Mouse (Mus musculus): Measurements from ENCODE around the gene Alpk1. TPM values are rescaled to one million over a fixed set of nuclear protein-coding genes. Genes with fewer than 3 reads are reported as not detected.

The Alpk1 gene
- polyA plus RNA-seq, 1 experiment from 2014 or later: 0.85 TPM

DNA sequence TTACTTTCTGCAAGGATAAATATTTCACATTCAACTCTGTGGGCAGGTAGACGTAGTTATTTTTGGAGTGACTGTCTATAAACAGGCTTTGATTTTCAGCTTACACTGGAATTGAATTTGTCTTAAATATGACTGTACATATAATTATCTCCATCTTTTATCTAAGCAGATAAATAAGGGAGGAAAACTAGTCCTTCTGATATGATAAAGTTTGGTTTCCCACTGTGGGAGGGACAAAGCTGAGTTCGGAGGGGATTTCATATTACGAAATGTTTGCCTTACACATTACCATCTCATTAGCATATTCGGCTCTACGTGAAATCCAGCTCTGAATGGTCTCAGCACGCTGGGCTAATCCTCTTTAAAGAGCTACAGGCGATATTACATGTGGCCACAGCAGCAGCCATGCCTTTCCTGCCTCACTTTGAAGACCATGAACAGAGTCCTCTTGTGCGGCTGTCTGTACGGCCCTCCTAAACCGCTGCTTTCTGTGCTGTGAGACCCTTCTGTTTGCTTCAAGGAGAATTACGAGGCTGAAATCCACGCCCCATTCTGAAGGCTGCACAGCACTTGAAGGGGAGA is 30.3 kb downstream of the Alpk1 start:
- 28% methylated on average over 12 of the region's 12 CpGs for WGBS
- Histone ChIP-seq H3K9ac (ENCODE audit: low read depth, low read length) (no peak overlapping the region), H3K27me3 (replicated peaks; ENCODE audit: control insufficient read depth, insufficient read depth, low read length) (no peaks in the 10 kb centered on the region; the same call in 1 of the 2 replicates), H3K4me2 (replicated peaks; ENCODE audit: low read depth) (no peak overlapping the region), H3K4me3 (ENCODE audit: low read depth, low read length) (no peak overlapping the region), H3K36me3 (ENCODE audit: control insufficient read depth, insufficient read depth) (no peaks in the 10 kb centered on the region), H3K27ac (ENCODE audit: low read depth, low read length) (no peak overlapping the region), H3K4me1 (replicated peaks; ENCODE audit: control insufficient read depth, insufficient read depth, low read length) (no peaks in the 10 kb centered on the region), H3K9me3 (ENCODE audit: control insufficient read depth) (no peaks in the 10 kb centered on the region)
- no peak for TF ChIP-seq CTCF (IDR thresholded peaks at IDR 0.05; ENCODE audit: low read depth)
- ATAC-seq: no peak

DNA sequence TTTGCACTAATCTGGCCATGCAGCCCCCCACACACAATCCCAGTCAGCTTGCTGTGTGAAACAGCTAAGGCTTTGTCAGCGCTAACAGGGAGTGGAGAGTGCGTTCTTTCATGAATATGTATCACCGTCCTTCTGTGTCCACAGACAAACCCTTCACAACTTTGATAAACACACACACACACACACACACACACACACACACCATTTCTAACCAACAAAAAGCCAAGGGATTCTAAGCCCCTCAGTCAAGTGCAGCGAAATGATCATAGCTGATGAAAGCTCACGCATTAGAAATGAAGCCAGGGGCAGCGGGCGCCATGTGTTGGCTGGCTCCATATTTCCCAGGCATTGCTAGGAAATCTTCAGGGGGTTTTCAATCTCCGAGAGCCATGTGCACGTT is 31.1 kb downstream of the Alpk1 start:
- no peaks in the 10 kb centered on the region for H3K4me1 ChIP-seq (replicated peaks; ENCODE audit: control insufficient read depth, insufficient read depth, low read length)
- 55% methylated on average over 9 of the region's 9 CpGs for WGBS
- TF ChIP-seq CTCF (IDR thresholded peaks at IDR 0.05; ENCODE audit: low read depth): no peak
- H3K27ac ChIP-seq (ENCODE audit: low read depth, low read length): no peak overlapping the region
- H3K9me3 ChIP-seq (ENCODE audit: control insufficient read depth): no peaks in the 10 kb centered on the region
- no peak overlapping the region for H3K9ac ChIP-seq (ENCODE audit: low read depth, low read length)
- H3K4me3 ChIP-seq (ENCODE audit: low read depth, low read length): no peak overlapping the region
- no peak overlapping the region for H3K4me2 ChIP-seq (replicated peaks; ENCODE audit: low read depth)
- no peaks in the 10 kb centered on the region; the same call in 1 of the 2 replicates for H3K27me3 ChIP-seq (replicated peaks; ENCODE audit: control insufficient read depth, insufficient read depth, low read length)
- no peaks in the 10 kb centered on the region for H3K36me3 ChIP-seq (ENCODE audit: control insufficient read depth, insufficient read depth)
- ATAC-seq: no peak

DNA sequence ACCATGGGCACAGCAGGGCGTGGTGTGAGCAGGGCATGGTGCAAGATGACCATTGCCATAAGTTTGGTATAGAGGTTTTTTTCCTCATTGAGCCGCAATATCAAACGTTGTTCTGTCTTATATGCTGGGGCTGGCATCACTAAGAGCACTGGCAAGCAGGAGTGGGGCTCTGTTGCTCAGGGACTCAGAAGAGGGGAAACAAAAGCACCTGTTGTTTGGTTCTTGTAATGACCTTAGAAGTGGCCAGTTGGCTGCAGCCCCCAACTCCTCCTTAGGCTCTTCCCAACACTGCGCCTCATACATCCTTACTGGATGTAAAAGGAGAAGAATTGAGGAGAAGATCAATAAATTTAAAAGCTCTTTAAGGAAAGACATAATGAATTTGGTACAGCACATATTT is 31.7 kb downstream of the Alpk1 start:
- H3K27me3 ChIP-seq (replicated peaks; ENCODE audit: control insufficient read depth, insufficient read depth, low read length): no peaks in the 10 kb centered on the region; the same call in 1 of the 2 replicates
- no peak overlapping the region for H3K27ac ChIP-seq (ENCODE audit: low read depth, low read length)
- H3K4me1 ChIP-seq (replicated peaks; ENCODE audit: control insufficient read depth, insufficient read depth, low read length): no peaks in the 10 kb centered on the region
- 63% methylated on average over 4 of the region's 4 CpGs for WGBS
- no peak overlapping the region for H3K4me3 ChIP-seq (ENCODE audit: low read depth, low read length)
- H3K36me3 ChIP-seq (ENCODE audit: control insufficient read depth, insufficient read depth): no peaks in the 10 kb centered on the region
- no peak for TF ChIP-seq CTCF (IDR thresholded peaks at IDR 0.05; ENCODE audit: low read depth)
- H3K9ac ChIP-seq (ENCODE audit: low read depth, low read length): no peak overlapping the region
- no peak overlapping the region for H3K4me2 ChIP-seq (replicated peaks; ENCODE audit: low read depth)
- H3K9me3 ChIP-seq (ENCODE audit: control insufficient read depth): no peaks in the 10 kb centered on the region
- no peak for ATAC-seq

DNA sequence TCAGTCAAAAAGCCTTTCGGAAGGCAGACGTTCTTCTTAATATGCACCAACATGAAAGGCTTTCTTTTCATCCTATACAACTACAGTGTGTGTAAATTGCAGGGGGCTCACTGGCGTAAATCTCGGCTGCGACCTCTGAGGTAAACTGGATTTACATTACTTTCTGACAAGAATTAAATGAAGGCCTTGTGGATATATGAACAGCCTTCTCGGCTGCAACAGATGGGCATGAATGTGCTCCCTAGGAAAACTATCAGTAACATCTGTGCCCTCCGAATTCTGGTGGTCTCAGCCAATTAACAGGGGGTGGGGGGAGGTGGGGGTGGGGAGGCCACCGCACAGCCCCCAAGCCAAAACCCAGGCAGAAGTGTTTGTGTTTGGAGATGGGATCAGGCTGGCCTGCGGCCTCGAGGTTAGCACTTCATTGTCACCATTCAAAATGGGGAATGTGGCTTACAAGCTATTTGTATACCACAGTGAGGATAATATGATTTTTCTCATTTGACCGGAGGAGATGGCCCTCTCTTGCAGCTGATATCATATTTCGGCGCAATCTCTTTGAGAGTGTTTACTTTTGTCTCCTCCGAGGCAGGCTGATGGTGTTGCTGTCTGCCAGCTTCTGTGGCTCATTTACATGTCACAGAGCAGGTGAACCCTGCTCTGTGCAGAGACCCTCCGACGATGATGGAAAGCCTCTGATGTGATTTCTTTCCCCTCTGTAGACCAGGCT is 34.3 kb downstream of the Alpk1 start:
- no peak for ATAC-seq
- Histone ChIP-seq H3K4me3 (ENCODE audit: low read depth, low read length) (no peak overlapping the region), H3K36me3 (ENCODE audit: control insufficient read depth, insufficient read depth) (no peaks in the 10 kb centered on the region), H3K4me2 (replicated peaks; ENCODE audit: low read depth) (no peak overlapping the region), H3K27ac (ENCODE audit: low read depth, low read length) (no peak overlapping the region), H3K4me1 (replicated peaks; ENCODE audit: control insufficient read depth, insufficient read depth, low read length) (no peaks in the 10 kb centered on the region), H3K9me3 (ENCODE audit: control insufficient read depth) (no peaks in the 10 kb centered on the region), H3K9ac (ENCODE audit: low read depth, low read length) (no peak overlapping the region), H3K27me3 (replicated peaks; ENCODE audit: control insufficient read depth, insufficient read depth, low read length) (no peaks in the 10 kb centered on the region; the same call in 1 of the 2 replicates)
- TF ChIP-seq CTCF (IDR thresholded peaks at IDR 0.05; ENCODE audit: low read depth): no peak
- WGBS: 39% methylated on average over 16 of the region's 16 CpGs

DNA sequence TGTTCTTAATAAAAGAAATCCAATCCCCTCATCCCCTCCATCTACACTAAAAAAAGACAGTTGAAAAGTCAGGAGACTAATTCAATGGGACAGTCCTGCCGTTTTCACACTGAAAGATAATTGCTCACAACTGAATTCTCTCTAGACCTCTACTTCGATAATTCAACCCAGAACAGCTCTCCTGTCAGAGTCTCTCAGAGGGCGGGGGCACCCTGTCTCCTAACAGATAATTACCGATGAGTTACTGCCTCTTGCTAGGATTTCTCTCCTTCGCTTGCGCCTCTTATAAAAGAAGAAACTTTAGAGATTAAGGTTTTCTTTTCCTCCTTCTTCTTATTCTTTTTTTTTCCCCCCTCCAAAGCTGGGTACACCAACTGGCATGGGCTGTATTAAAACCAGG is 34.8 kb downstream of the Alpk1 start:
- 46% methylated on average over 6 of the region's 6 CpGs for WGBS
- H3K27me3 ChIP-seq (replicated peaks; ENCODE audit: control insufficient read depth, insufficient read depth, low read length): no peaks in the 10 kb centered on the region; the same call in 1 of the 2 replicates
- no peak overlapping the region for H3K27ac ChIP-seq (ENCODE audit: low read depth, low read length)

DNA sequence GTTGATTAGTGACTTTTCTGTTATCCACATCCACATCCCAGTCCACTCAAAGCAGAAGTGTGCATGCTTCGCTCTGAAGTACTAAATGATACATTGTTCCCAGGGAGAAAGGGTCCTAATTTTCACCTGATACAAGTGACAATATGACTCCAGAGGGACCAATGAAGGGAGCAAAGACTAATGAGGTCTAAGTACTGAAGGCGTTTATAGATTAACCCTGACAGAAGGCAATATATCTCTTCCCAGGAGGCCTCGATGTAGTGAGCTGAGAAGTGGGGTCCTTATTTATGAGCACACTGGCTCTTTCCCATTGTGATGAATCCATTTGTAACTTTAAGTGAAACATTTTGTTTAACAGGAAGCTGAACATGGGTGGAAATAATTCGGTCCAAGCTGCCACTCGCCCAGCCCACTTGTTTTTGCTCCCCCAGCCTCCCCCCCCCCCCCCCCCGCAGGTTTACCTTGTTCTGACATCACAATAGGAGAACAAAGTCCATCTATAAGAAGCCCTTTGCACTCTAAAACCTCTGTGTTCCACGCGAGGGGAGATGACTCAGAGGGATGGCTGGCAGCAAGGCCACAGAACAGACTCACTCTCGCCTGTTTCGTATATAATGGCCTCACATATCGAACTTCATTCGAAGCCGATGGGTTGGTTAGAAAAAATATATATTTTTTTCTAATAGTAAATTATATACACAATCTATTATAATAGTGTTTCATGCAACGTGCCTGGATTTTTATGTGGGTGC is 36.5 kb downstream of the Alpk1 start:
- Histone ChIP-seq H3K36me3 (ENCODE audit: control insufficient read depth, insufficient read depth) (no peaks in the 10 kb centered on the region), H3K4me2 (replicated peaks; ENCODE audit: low read depth) (no peak overlapping the region), H3K4me3 (ENCODE audit: low read depth, low read length) (no peak overlapping the region), H3K27ac (ENCODE audit: low read depth, low read length) (no peak overlapping the region), H3K4me1 (replicated peaks; ENCODE audit: control insufficient read depth, insufficient read depth, low read length) (no peaks in the 10 kb centered on the region), H3K9ac (ENCODE audit: low read depth, low read length) (no peak overlapping the region), H3K27me3 (replicated peaks; ENCODE audit: control insufficient read depth, insufficient read depth, low read length) (no peaks in the 10 kb centered on the region), H3K9me3 (ENCODE audit: control insufficient read depth) (no peaks in the 10 kb centered on the region)
- TF ChIP-seq CTCF (IDR thresholded peaks at IDR 0.05; ENCODE audit: low read depth): no peak
- ATAC-seq: peak; percentile 96
- WGBS: 58% methylated on average over 13 of the region's 14 CpGs

More for the DNA sequence above, 34.8 kb downstream of the Alpk1 start:
- no peak for ATAC-seq
- H3K9me3 ChIP-seq (ENCODE audit: control insufficient read depth): no peaks in the 10 kb centered on the region
- no peak overlapping the region for H3K9ac ChIP-seq (ENCODE audit: low read depth, low read length)
- H3K4me3 ChIP-seq (ENCODE audit: low read depth, low read length): no peak overlapping the region
- H3K4me1 ChIP-seq (replicated peaks; ENCODE audit: control insufficient read depth, insufficient read depth, low read length): no peaks in the 10 kb centered on the region
- no peaks in the 10 kb centered on the region for H3K36me3 ChIP-seq (ENCODE audit: control insufficient read depth, insufficient read depth)
- TF ChIP-seq CTCF (IDR thresholded peaks at IDR 0.05; ENCODE audit: low read depth): no peak
- no peak overlapping the region for H3K4me2 ChIP-seq (replicated peaks; ENCODE audit: low read depth)

All from intestine, postnatal 0 days (tissue).